Mouse (Mus musculus): ENCODE measurements around the gene Hsdl2.

The Hsdl2 gene

DNA sequence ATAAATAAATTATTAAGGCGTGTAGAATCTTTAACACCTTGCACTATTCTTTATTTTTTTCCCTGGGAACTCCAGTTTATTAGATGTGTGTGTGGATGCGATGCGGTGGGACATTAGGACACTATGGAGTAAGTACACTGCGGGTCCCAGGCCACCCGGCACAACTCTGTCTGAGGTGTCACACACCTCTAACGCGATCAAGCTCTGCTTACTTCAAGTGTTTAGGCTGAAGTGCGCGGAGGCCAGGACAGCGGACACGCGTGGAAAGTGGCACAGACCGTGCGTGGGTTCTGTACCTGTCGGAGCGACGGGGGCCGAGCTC is 44.3 kb downstream of the Hsdl2 start:
- DNase-seq (ENCODE audit: extremely low spot score, low spot score): no peak

DNA sequence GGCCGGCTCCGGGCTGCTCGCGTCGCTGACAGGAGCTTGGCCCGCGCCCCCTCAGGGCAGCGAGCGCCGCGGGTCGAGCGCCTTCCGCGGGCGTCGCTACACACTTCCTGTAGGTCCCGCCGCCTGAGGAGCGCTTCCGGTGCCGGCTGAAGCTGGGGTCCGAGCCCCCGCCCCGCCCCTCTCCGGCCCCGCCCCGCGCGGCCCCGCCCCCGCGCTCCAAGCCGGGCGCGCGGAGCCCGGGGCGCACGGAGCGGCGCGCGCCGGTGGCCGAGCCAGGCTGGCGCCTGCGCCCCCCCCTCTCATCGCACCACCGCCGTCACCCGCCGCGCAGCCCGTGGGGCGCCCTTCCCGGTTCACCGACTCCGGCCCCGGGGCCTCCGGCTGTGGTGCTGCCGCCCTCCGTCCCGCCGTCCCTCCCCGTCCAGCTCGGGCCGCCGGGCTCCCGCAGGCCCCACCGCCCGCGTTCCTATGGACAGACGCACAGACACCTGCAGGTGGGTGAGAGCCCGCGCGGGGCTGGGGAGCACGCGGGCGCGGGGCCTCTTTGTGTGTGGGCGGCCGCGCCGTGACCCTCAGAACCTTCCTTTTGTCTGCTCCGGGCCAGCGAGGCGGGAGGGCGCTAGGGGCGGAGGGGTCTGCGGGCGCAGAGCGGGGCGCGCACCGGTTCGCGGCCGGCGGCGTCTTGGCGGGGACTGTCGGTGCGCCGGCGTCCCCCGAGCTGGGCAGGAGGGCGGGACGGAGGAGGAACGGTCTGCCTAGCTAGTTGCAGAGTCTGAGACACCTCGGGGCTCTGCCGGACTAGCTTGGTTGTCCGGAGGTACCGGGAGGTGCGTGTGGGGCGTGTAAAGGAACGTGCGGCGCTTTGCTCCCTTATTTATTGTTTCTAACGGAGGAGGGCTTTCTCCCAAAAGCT is 44.9 kb downstream of the Hsdl2 start, which contains the start of gene E130308A19Rik:
Gene E130308A19Rik (plus strand): TSS at position 214 of the 913 bp plus-strand sequence.
- DNase-seq (ENCODE audit: extremely low spot score, low spot score): peak; percentile 86

DNA sequence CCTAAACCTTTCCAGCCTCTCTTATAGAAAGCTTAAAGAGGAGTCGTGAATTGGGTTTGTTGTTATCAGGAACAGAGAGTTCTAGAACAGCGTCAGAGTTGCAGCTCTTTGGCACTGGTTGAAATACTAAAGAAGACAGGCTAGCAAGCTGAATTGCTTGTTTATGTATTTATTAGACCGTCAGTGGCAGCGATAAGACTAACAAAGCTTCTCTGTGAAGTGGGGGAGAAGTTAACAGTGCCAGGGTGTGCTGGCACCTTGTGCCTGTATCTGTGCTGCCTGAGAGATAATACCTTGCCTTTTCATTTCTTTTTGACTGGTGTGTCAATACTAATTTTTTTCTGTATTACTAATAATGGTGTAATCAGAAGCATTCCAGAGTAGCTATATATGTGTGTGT is 46.9 kb downstream of the Hsdl2 start:
- DNase-seq (ENCODE audit: extremely low spot score, low spot score): no peak

DNA sequence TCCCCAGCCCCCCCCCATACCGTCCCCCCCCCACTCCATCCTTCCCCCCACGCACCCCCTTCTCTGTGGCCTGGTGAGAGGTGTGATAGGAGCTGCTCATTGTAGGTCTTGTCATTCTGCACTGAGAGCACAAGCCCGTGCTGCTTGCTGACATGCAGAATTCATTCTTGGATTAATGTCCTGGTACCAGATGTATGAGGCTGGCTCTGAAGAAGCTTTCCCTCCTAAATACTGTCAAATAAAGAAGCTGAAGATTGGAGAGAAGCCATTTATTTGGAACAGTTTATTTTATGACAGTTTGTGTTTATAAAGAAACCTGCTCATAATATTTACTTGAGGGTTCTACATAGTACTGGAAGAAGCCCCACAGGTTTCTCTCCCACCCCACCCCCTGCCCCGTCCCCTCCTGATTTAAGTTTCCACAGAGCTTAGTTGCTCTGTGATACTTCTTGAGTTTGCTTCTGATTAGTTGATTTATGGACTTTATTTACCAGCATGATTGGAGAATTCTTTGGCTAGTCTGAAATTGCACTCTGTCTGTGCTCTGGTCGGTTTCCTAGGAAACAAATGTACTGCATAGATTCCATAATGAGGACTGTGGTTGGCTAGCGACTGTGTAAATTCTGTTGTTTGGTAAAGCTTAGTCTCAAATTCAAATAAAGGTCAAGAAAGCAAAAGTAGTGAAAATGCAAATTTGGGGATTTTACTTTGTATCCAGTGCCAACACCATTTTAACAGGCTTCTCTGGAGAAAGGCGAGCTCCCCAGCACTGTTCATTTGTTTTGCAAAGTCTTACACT is 47.9 kb downstream of the Hsdl2 start:
- no peak for DNase-seq (ENCODE audit: extremely low spot score, low spot score)

DNA sequence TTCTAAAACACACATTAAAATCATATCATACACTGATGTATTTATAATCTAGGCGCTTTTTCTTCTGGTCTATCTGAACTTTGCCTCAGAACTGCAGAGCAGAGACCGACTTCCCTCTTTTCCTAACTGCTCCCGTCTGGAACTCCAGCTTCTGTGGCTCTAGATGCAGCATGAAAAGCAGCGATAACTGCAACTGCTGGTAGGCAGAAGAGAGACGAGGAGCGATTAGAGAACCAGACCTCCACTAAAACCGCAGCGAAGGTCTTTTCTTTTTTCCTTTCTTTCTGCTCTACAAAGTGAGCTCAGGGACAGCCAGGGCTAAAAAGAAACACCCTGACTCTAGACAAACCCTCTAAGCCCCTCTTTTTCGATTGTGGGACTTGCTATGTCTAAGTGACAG is 48.8 kb downstream of the Hsdl2 start:
- no peak for DNase-seq (ENCODE audit: extremely low spot score, low spot score)

DNA sequence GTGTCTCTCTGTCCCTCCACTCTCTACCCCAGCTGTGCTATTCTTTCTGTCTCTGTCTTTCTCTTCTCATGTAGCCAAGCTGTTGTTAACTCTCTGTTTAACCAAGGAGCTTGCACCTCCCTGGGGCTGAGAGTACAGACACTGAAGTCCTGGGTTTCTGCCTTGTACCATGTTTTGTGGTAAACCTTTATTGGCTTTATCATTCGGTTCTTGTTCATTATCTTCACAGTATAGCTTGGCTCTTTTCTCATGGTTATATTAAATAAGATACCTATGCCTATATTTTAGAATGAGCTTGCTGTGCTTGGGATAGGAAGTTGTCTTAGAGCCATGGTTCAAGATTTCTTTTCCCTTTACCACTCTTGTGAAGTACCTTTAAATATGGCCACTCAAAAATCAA is 53.2 kb downstream of the Hsdl2 start:
- no peak for DNase-seq (ENCODE audit: extremely low spot score, low spot score)

DNA sequence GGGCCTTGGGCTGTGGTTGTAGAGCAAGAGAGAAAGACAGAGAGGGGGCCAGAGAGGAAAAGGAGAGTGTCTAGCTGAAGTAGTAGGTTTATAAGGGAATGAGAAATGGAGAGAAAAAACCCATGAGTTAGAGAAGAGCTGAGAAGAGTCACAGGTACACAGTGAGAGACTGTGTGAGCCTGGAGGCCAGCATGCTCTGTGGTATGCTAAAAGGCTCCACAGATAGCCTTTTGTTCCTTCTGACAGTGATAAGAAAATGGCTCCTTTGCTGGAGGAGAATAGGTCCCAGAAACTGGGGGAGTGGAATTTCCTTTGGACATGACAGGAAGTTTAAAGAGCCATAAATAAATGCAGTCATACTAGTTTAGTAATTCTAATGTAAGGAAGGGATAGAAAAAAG is 57.8 kb downstream of the Hsdl2 start:
- no peak for DNase-seq (ENCODE audit: extremely low spot score, low spot score)

DNA sequence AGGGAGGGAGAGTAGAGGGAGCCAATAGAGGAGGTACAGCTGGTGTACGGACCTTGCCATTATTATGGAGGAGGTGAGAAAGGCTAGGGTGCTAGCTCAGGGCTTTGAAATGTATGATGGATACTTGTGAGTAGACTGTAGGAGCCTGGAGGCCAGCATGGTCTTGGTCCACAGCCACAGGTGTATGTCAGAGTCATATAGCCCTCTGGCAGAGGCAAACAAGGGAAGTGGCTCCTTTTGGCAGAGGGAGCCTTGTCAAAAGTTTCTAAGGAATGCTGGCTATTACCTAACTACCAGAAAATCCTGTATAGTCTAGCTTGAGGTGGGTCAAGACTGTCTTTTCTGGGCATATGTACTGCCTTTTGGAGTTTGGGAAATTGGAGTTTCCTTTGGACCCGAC is 59.4 kb downstream of the Hsdl2 start:
- no peak for DNase-seq (ENCODE audit: extremely low spot score, low spot score)

DNA sequence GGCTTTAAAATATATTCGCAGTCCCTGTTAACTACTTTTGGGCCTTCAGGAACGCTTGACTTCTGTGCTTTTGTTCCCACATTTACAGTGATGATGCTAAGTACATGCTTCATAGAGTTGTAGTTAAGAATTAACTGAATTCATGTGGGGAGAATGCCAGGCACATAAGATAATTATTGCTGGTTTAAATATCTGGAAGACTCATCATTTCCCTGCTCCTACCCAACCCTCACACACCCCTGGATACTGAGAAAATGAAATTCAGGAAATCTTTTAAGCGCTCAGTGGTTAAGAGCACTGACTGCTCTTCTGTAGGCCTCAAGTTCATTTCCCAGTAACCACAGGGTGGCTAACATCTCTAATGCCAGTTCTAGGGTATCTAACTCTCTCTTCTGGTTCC is 60.7 kb downstream of the Hsdl2 start:
- no peak for DNase-seq (ENCODE audit: extremely low spot score, low spot score)

DNA sequence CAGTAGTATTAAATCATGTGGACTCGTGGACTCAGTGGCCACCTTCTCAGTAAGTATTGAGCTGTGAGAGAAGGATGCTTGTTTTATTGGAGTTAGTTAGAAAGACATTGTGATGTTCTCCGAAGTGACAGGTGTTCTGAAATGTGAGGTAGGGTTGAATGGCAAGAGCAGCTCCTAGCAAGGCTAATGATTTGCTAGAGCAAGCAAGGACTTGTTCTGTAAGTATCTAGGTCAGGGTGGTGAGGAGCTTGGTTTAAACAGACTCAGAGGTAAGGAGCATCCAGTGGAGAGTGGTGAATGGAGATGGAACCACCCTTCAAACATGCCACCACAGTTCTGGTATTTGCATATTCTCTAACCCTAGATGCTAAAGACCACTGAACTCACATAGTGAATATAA is 61.3 kb downstream of the Hsdl2 start:
- DNase-seq (ENCODE audit: extremely low spot score, low spot score): no peak

DNA sequence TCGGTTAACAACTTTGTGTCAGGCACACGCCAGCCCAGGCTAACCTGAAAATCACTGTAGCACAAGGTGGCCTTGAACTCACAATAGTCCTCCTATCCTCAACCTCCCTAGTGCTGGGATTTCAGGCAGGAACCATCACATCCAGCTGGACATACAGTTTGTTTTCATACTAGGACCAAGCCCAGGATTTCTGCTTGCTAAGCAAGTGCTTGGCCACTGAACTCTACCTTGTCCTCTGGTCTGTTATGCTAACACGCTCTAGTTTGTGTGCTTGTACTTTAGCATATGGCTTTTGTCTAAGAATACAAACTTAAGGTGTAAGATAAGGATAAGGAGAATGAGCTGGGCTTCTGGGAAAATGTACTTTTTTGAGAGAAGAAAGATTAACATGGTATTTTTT is 63.1 kb downstream of the Hsdl2 start:
- no peak for DNase-seq (ENCODE audit: extremely low spot score, low spot score)

DNA sequence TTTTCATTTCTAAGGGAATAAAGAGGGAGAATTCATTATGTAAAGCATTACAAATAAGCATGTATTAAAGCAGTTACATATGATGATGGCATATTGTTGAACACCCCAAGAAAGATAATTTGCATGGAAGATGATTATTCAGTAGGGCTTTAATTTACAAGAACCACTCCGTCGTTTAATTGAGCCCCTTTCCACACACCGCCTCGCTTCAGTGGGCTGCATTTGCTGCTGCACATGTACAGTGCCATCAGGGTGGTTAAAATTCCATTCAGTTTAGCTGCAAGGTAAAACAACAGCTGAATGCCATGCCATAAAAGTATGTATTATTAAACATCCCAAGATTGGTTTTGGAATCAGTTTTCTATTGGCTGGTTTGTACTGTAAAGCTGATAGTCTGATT is 63.6 kb downstream of the Hsdl2 start:
- no peak for DNase-seq (ENCODE audit: extremely low spot score, low spot score)

DNA sequence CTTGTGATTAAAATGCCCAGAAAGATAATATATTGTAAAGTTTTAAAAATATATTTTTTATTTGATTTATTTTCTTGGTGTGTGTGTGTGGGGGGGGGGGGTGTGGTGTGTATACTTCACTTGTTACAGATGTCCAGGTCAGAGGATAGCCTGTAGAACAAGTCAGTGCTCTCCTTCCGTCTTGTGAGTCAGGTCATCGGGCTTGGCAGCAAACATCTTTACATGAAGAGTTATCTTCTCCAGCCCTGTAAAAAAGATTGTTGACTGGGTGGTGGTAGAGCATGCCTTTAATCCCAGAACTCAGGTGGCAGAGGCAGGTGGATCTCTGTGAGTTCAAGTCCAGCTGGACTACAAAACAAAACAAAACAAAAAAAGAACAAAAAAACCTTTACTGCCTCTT is 64.2 kb downstream of the Hsdl2 start:
- no peak for DNase-seq (ENCODE audit: extremely low spot score, low spot score)

DNA sequence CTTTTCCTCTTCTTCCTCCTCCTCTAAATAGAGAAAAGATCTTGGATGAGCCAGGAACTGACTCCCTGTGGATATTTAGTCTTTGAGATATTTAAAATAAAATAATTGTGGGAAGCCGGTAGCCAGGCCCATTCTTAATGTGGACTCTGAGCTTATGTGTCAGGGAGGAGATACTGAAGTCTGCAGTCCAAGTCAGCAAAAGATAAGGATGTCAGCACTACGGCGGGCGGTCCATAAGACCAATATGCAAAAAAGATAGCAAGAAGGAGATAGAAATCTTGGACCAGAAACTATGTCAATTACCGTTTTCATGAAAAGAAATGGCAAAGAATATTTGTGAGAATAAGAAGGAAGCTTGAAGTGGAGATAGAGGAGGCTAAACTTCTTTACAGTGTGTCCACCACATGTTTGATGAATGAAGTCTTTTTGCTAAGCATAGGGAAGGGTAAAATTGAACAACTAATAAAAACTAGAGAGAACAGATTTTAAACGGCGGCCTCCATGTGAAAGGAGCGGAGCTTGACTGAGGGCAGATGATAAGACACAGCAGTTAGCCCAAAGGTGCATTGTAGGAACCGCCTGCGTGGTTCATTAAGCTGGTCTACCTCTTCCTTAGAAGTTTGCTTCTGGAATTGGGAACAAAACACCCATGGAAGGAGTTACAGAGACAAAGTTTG is 64.8 kb downstream of the Hsdl2 start:
- DNase-seq (ENCODE audit: extremely low spot score, low spot score): no peak

DNA sequence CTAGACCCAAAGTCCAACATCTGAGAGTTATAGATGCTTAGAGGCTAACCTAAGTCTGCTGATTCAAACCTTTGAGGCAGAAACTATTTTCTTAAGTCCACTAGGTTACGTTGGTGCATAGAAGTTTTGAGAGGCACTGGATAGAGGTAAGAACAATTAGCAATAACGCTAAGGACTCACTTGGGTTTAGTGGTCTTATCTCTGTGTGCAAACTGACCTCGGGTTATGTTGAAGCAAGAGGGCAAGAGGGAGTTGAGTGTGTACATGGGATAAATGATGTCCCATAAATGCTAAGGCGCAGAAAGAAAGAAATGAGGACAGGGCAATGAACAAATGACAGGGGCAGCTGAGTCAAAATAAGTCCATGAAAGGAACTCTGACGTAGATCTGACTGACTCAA is 67.8 kb downstream of the Hsdl2 start:
- no peak for DNase-seq (ENCODE audit: extremely low spot score, low spot score)

DNA sequence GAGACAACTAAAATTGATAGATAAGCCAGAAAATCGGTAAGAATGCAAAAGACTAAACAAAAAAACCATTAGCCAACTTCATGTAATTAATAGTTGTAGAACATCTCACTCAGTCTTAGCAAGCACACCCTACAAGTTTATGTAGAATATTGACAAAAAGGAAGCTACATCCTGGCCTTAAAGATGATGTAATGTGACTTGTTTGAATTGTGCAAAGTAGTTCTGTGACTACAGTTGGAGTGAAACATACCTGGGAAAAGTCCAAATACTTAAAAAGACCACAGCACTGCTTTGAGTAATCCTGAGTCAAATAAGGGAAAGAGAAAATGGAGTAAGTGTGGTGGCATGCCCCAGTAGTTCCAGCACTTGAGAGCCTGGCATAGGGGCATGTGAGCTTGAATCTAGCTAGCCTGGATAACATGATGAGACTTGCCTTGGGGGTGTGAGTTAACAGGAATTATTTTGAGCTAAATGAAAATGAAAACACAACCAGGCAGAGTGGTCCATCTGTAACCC is 70.9 kb downstream of the Hsdl2 start:
- no peak for DNase-seq (ENCODE audit: extremely low spot score, low spot score)

DNA sequence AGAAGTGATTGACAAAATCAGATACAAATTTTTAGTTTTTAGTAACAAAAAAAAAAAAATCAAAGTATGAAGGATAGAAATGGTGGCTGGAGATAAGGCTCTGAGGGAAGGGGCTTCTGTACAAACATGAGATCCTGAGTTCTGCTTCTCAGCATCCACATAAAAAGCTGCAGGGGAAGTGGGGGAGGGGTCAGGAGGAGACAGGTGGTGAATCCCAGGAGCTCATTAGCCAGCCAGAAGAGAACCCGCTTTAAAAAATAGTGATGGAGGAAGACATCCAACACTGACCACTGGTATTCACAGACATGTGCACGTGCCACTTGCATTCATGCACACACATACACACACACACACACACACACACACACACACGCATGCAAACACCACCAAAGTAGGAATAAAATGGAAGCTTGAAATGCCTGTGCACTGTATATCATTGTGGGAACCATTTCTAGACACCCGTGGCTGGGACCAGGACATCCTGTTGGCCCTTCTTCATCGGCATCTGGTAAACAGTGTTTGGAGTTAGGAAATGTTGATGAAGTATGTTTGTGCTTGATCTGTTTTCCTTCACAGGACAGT is 74.8 kb downstream of the Hsdl2 start:
- no peak for DNase-seq (ENCODE audit: extremely low spot score, low spot score)

DNA sequence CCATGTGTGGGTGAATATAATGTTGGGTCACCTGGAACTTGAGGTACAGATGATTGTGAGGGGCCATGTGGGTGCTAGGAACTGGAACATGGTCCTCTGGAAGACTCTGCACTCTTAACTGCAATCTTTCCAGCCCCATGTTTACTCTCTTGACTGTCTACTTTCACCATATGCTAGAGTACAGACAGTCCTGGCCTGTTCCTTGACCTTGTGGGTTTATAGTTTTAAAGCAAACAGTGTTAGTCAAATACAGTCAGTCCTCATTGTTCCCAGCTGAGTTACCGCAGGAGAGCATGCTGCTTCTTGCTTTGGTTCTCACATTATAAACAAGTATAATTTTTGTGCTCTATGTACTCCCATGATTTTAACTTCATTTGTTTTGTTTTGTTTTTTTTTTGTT is 80.8 kb downstream of the Hsdl2 start:
- no peak for DNase-seq (ENCODE audit: extremely low spot score, low spot score)

DNA sequence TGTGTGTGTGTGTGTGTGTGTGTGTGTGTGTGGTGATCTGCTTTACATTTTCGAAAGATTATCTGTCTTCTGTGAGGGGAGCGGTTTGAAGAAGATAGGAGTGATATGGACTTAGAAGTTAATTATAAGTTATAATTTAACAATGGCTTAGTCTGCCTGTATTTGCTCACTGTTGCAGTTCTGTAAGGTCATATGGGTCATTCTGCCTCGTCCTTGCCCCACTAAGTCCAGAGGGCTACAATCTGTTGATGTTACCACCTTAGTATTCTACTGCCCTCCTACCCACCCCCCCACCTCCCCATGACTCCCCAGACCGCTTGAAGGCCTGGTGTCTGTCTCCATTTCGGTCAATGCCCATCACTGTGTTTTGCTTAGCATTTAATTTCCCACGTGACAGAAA is 82.1 kb downstream of the Hsdl2 start:
- DNase-seq (ENCODE audit: extremely low spot score, low spot score): no peak

DNA sequence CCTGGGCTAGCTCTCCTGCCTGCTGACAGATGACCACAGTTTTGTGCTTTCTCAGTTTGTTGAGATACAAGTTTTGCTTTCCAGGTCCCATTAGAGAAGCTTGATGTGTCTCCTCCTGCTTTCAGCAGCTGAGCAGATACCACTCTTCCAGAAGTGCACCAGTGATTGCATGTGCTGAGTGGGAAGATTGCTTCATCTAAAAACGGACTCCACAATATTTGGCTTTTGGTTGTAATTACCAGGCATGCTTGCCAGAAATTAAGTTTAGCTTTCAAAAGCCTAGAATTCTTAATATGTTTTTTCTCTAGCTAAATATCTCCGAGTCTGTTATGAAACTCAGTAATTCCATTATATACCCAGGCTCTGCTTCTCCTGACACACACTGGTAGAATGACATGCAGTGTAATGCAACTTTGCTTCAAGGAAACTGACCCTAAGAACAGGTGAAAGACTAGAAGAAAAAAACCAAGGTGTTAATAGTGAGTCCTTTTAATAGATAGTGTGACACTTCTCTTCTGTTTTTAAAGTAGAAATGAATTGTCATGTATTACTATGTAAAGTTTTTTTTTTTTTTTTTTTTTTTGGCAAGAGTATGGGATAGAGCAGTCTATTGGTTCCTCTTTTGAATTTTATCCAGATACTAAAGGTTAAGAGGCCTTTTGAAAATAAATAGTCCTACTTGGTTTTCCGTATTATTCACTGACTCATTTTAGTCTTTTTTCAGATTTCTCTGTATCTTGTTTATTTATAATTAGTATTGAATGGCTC is 85.4 kb downstream of the Hsdl2 start:
- no peak for DNase-seq (ENCODE audit: extremely low spot score, low spot score)

DNA sequence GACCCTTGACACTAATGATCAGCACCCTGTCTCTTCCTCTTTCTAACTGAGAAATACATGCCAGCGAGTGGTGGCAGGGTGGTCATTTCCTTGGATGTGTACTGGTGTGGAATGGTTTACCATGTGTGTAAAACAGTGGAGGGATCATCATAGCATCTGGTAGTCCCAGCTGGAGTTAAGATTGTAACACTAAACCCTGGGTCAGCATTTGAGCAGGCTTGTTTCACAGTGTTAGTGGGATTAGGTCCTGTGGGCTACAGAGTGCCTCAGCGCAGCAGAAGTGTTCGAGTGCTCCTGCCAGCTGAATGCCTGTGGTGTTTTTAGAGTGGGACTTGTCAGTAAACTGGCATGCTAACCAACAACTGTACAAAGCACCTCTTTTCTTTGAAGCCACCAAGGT is 86.7 kb downstream of the Hsdl2 start:
- DNase-seq (ENCODE audit: extremely low spot score, low spot score): no peak
